Mouse (Mus musculus): ENCODE measurements around the gene Pcsk6. TPM values are rescaled to one million over a fixed set of nuclear protein-coding genes. Genes with fewer than 3 reads are reported as not detected.

Pcsk6 gene
- total and polyA plus RNA-seq, 3 experiments = 0.01 TPM; not detected in 2

DNA sequence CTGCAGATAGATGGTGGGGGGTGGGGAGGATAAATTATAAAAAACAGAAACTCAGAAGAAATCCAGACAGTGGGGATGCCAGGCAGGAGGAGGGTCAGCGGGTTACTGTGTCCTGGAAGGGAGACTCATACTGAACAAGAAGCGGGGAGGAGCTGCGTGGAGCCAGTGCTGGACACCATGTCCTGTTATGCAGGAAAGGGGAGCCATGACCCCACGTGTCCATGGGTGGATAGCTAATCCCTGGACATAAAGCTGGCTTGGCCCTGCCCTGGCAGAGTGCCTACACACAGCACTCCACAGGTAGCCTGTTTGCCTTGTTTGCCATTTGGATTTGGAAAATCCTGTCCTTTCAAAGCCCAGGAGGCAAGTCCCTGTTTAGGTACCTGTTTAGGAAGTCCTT, 186.4 kb downstream of the Pcsk6 start:
- Histone ChIP-seq H3K27ac (ENCODE audit: control insufficient read depth, low read depth, low read length) (no peak overlapping the region), H3K4me3 (ENCODE audit: control insufficient read depth in 1 of 2, insufficient read depth in 1 of 2, low read depth in 2 of 2, low read length in 2 of 2) (no peak overlapping the region), H3K9me3 (replicated peaks; ENCODE audit: insufficient read depth, low read length) (no peaks in the 10 kb centered on the region), H3K36me3 (ENCODE audit: control insufficient read depth in 1 of 2, insufficient read depth in 2 of 2, low read length in 2 of 2) (no peaks in the 10 kb centered on the region), H3K27me3 (ENCODE audit: control insufficient read depth in 1 of 2, insufficient read depth in 2 of 2, low read length in 2 of 2) (no peaks in the 10 kb centered on the region), H3K4me1 (ENCODE audit: control insufficient read depth in 1 of 2, insufficient read depth in 2 of 2, low read length in 2 of 2) (no peaks in the 10 kb centered on the region), H3K79me2 (ENCODE audit: control insufficient read depth, insufficient read depth, low read length, poor library complexity) (no peaks in the 10 kb centered on the region), H3K9ac (ENCODE audit: control insufficient read depth, low read depth, low read length, poor library complexity, severe bottlenecking) (no peak overlapping the region)
- TF ChIP-seq TAL1 (IDR thresholded peaks at IDR 0.05; ENCODE audit: low read length) (no peak), UBTF (IDR thresholded peaks at IDR 0.05; ENCODE audit: borderline replicate concordance, insufficient read depth, low read depth, low read length) (no peak), TBP (IDR thresholded peaks at IDR 0.05; ENCODE audit: low read depth, low read length) (no peak), RAD21 (IDR thresholded peaks at IDR 0.05; ENCODE audit: low read depth, low read length) (no peak)
- no peak for DNase-seq (ENCODE audit: low read depth, low spot score)

DNA sequence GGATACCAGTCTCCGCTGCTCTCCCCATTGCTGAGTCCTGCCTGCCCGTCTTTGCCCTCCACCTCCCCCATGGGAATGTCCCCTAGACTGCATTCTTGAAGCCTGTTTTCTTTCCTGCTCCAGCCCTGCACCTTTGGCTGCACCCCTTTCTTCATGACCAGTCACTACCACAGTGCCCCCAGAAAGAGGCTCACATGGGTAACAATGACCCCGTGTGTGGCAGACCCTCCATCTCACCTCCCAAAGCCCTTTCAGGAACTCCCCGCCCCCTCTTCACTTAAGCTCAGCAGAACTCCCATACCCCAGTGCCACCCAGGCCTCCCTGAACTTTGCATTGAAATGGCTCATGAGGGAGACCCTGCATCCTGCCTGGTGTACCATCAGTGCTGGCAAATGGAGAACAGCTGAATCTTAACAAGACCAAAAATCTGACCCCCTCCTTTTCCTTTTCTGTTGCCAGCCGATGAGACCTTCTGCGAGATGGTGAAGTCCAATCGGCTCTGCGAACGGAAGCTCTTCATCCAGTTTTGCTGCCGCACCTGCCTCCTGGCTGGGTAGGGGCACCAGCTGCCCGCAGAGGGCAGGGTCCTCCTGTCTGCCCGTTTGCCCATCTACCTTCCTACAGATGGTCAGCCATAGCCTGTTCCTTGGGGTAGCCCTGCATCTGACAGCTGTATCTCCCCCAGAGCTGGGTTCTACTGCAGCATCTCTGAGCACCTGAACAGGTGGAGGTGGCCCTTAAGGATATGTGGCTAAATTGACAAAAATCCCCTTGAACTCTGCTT, 187.1 kb downstream of the Pcsk6 start:
- no peaks in the 10 kb centered on the region for H3K9me3 ChIP-seq (replicated peaks; ENCODE audit: insufficient read depth, low read length)
- H3K9ac ChIP-seq (ENCODE audit: control insufficient read depth, low read depth, low read length, poor library complexity, severe bottlenecking) = no peak overlapping the region
- H3K36me3 ChIP-seq (ENCODE audit: control insufficient read depth in 1 of 2, insufficient read depth in 2 of 2, low read length in 2 of 2) = no peaks in the 10 kb centered on the region; a peak in 2 of 4 replicates
- no peak overlapping the region for H3K4me3 ChIP-seq (ENCODE audit: control insufficient read depth in 1 of 2, insufficient read depth in 1 of 2, low read depth in 2 of 2, low read length in 2 of 2)
- H3K27me3 ChIP-seq (ENCODE audit: control insufficient read depth in 1 of 2, insufficient read depth in 2 of 2, low read length in 2 of 2) = no peaks in the 10 kb centered on the region
- no peak overlapping the region for H3K27ac ChIP-seq (ENCODE audit: control insufficient read depth, low read depth, low read length)
- TF ChIP-seq USF2 (IDR thresholded peaks at IDR 0.05; ENCODE audit: borderline replicate concordance in 1 of 2, insufficient read depth in 1 of 2, low read depth in 1 of 2, low read length in 2 of 2) = no peak
- no peak for TF ChIP-seq GATA1 (IDR thresholded peaks at IDR 0.05; ENCODE audit: low read depth, low read length)
- TF ChIP-seq RCOR1 (IDR thresholded peaks at IDR 0.05; ENCODE audit: low read depth, low read length) = no peak
- TF ChIP-seq RAD21 (IDR thresholded peaks at IDR 0.05; ENCODE audit: low read depth, low read length) = no peak
- TF ChIP-seq MAFK (IDR thresholded peaks at IDR 0.05; ENCODE audit: borderline replicate concordance, low read depth, low read length) = no peak
- TF ChIP-seq POLR2AphosphoS2 (IDR thresholded peaks at IDR 0.05; ENCODE audit: low read length) = no peak
- no peak for TF ChIP-seq GABPA (IDR thresholded peaks at IDR 0.05; ENCODE audit: low read depth, low read length)
- TF ChIP-seq NRF1 (IDR thresholded peaks at IDR 0.05; ENCODE audit: insufficient read depth, low read depth, low read length, poor library complexity, severe bottlenecking) = no peak
- TF ChIP-seq CHD2 (IDR thresholded peaks at IDR 0.05; ENCODE audit: low read length) = no peak
- no peak for TF ChIP-seq POLR2AphosphoS5 (IDR thresholded peaks at IDR 0.05; ENCODE audit: borderline replicate concordance, low read depth, low read length)
- no peak for TF ChIP-seq HCFC1 (IDR thresholded peaks at IDR 0.05; ENCODE audit: low read depth, low read length)
- TF ChIP-seq MEF2A (IDR thresholded peaks at IDR 0.05; ENCODE audit: extremely low read depth, insufficient replicate concordance, low read depth, low read length, poor library complexity, severe bottlenecking) = no peak
- TF ChIP-seq SIN3A (IDR thresholded peaks at IDR 0.05; ENCODE audit: low read length) = no peak
- peaks cover 0 to 1% of the 10 kb centered on the region in 2 experiments; a peak in 2 of 4 replicates for H3K4me1 ChIP-seq (ENCODE audit: control insufficient read depth in 1 of 2, insufficient read depth in 2 of 2, low read length in 2 of 2)
- no peak for DNase-seq (ENCODE audit: low read depth, low spot score)
- no peaks in the 10 kb centered on the region for H3K79me2 ChIP-seq (ENCODE audit: control insufficient read depth, insufficient read depth, low read length, poor library complexity)
